Mouse (Mus musculus) bone marrow macrophage, adult 2 months (primary cell): ENCODE results near the gene Arpc2. TPM values are rescaled to one million over a fixed set of nuclear protein-coding genes. Genes with fewer than 3 reads are reported as not detected.
A peak's percentile ranks its signal among the peaks of the same experiment; 100 is the strongest.

Experiments
- H3K27ac ChIP-seq: 2 replicates; pipeline ENCODE4 v1.5.1; 2012; ENCODE audit warnings: low read depth, low read length; ENCODE audit not compliant: insufficient read depth
- H3K4me1 ChIP-seq: 2 replicates; pipeline ENCODE4 v1.6.1; 2012; ENCODE audit warnings: low read length; ENCODE audit not compliant: control insufficient read depth, insufficient read depth
- H3K4me3 ChIP-seq: 2 replicates; pipeline ENCODE4 v1.5.1; 2012; ENCODE audit warnings: mild to moderate bottlenecking, low read length, moderate library complexity; ENCODE audit not compliant: insufficient read depth
- CTCF ChIP-seq: IDR thresholded peaks from 2 replicates; pipeline ENCODE4 v1.5.1; 2012; ENCODE audit warnings: low read depth, mild to moderate bottlenecking, low read length, moderate library complexity
- POLR2A ChIP-seq: IDR thresholded peaks from 2 replicates; pipeline ENCODE4 v1.6.1; 2012; ENCODE audit warnings: mild to moderate bottlenecking, low read depth, low read length, borderline replicate concordance
- polyA plus RNA-seq: library from polyadenylated mRNA; stranded (reverse); fragments of >200 nt; gene quantifications from 2 replicates; pipeline ENCODE4 v1.2.4, GENCODE M21; 2012; ENCODE audit not compliant: missing spikeins, insufficient read depth, insufficient read length

Arpc2 gene
- polyA plus RNA-seq, 1 experiment = 973 TPM

GRCm38 (mm10) chr1:74304946-74305345 lies 69.1 kb downstream of the Arpc2 start:
- no peak overlapping the region for H3K4me3 ChIP-seq
- TF ChIP-seq POLR2A (no peak), CTCF (no peak)
- H3K27ac ChIP-seq = no peak overlapping the region
- peaks cover 51% of the 10 kb centered on the region for H3K4me1 ChIP-seq

- H3K4me1 ChIP-seq = peaks cover 45% of the 10 kb centered on the region
These were observed 69.6 kb downstream of the Arpc2 start, which contains the start of gene Tmbim1 for GRCm38 (mm10) chr1:74305522-74305921. Gene Tmbim1 (minus strand): TSS chr1:74305622.

DNA sequence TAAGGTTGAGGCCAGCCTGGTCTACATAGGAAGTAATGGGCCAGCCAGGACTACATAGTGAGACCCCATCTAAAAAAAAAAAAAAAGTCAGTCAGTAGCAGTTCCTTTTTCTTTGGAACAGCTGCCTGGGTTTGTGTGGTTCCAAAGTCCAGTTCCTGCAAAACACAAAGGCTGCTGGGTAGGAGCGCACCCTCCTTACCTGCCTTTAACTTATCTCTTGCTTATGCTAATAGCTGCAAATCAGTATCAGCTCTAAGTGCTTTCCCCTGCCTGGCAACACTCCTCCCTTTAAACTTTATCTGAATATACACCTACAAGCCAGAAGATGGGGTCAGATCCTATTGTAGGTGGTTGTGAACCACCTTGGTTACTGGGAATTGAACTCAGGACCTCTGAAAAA lies 71.3 kb downstream of the Arpc2 start:
- H3K4me1 ChIP-seq = peaks cover 29% of the 10 kb centered on the region
- H3K4me3 ChIP-seq = no peak overlapping the region
- TF ChIP-seq POLR2A = no peak
- TF ChIP-seq CTCF = no peak
- H3K27ac ChIP-seq = peak overlapping the region; percentile 32; the same call in 1 of the 2 replicates

More at GRCm38 (mm10) chr1:74305522-74305921, 69.6 kb downstream of the Arpc2 start, which contains the start of gene Tmbim1:
- H3K4me3 ChIP-seq = peak within 1 kb of the TSS; percentile 85
- H3K27ac ChIP-seq = peak within 1 kb of the TSS; percentile 67
- no peak for TF ChIP-seq CTCF
- TF ChIP-seq POLR2A = no peak

GRCm38 (mm10) chr1:74308001-74308964 lies 72.4 kb downstream of the Arpc2 start:
- 0 out of 2 replicates have a peak overlapping the region, but pooled peaks have one; percentile 32 for H3K27ac ChIP-seq
- H3K4me3 ChIP-seq = no peak overlapping the region
- no peak for TF ChIP-seq CTCF
- TF ChIP-seq POLR2A = no peak
- H3K4me1 ChIP-seq = peaks cover 21% of the 10 kb centered on the region

GRCm38 (mm10) chr1:74309767-74310166 lies 73.9 kb downstream of the Arpc2 start:
- Histone ChIP-seq H3K4me1 (peaks cover 21% of the 10 kb centered on the region), H3K27ac (no peak overlapping the region), H3K4me3 (no peak overlapping the region)
- TF ChIP-seq CTCF (no peak), POLR2A (no peak)

- H3K27ac ChIP-seq = no peak overlapping the region
- no peak for TF ChIP-seq POLR2A
- TF ChIP-seq CTCF = no peak
- peaks cover 7% of the 10 kb centered on the region for H3K4me1 ChIP-seq
- H3K4me3 ChIP-seq = no peak overlapping the region
These were observed 77.3 kb downstream of the Arpc2 start for GRCm38 (mm10) chr1:74313049-74313692.

DNA sequence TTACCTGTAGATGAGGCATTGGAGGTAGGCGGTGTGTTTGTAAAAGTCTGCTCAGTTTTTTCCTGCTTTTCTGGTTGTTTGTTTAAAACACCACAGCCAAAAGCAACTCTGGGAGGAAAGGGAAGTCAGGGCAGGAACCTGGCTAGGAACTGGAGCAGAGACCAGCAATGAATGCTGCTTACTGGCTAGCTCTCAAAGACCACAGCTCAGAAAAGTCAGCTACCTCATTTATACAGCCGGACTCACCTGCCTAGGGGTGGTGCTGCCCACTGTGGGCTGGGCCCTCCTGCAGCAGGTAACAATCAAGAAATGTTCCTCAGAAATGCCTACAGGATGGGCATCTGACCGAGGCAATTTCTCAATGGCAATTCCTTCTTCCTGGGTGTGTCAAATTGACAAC lies 78.9 kb downstream of the Arpc2 start:
- Histone ChIP-seq H3K4me1 (no peaks in the 10 kb centered on the region), H3K27ac (no peak overlapping the region), H3K4me3 (no peak overlapping the region)
- TF ChIP-seq POLR2A (no peak), CTCF (no peak)

GRCm38 (mm10) chr1:74316114-74316827 lies 80.4 kb downstream of the Arpc2 start:
- Histone ChIP-seq H3K4me1 (no peaks in the 10 kb centered on the region), H3K27ac (no peak overlapping the region), H3K4me3 (no peak overlapping the region)
- no peak for TF ChIP-seq POLR2A
- TF ChIP-seq CTCF = no peak

Other genes with a start within 250 kb of the Arpc2 start
- 32.8 and 35.5 TPM in 2 replicates for gene Tns1, start 111.6 kb upstream of the Arpc2 start, polyA plus RNA-seq
- not detected in 2 replicates for gene Rufy4, start 110.5 kb upstream of the Arpc2 start, polyA plus RNA-seq
- gene Cxcr2, start 82.1 kb upstream of the Arpc2 start, polyA plus RNA-seq = not detected in 2 replicates
- gene Cxcr1, start 41.5 kb upstream of the Arpc2 start, polyA plus RNA-seq = not detected in 2 replicates
- gene Gpbar1, start 42.5 kb downstream of the Arpc2 start, polyA plus RNA-seq = not detected in 2 replicates
- 104 and 124 TPM in 2 replicates for gene Aamp, start 48.7 kb downstream of the Arpc2 start, polyA plus RNA-seq
- gene Pnkd, start 48.8 kb downstream of the Arpc2 start, polyA plus RNA-seq = 37.6 and 37.8 TPM in 2 replicates
- 73.6 and 74.7 TPM in 2 replicates for gene Tmbim1, start 69.5 kb downstream of the Arpc2 start, polyA plus RNA-seq
- gene Catip, start 126.0 kb downstream of the Arpc2 start, polyA plus RNA-seq = 0.60 and 0.76 TPM in 2 replicates
- gene Slc11a1, start 139.1 kb downstream of the Arpc2 start, polyA plus RNA-seq = 539 and 588 TPM in 2 replicates
- 119 and 123 TPM in 2 replicates for gene Ctdsp1, start 155.4 kb downstream of the Arpc2 start, polyA plus RNA-seq
- not detected in 2 replicates for gene Vil1, start 173.3 kb downstream of the Arpc2 start, polyA plus RNA-seq